Mouse (Mus musculus) neural tube, embryonic 13.5 days (tissue): ENCODE data around the gene Cdh23. TPM values are rescaled to one million over a fixed set of nuclear protein-coding genes. Genes with fewer than 3 reads are reported as not detected.
"Not testable (repeated sequence)": the region's sequence is repeated elsewhere in the genome, so short reads cannot be mapped to it uniquely, and the experiment has no call there.

ENCODE experiments used
- ATAC-seq: fragments of 200-750 bp; cut with Nextera tagmentation; 2 replicates; pipeline ENCODE4 v1.8.0; 2017; ENCODE audit warnings: low read depth, mild to moderate bottlenecking, moderate TSS enrichment, moderate library complexity
- H3K27ac ChIP-seq: fragments of 300-500 bp; sonication (generic); replicated peaks from 2 replicates; pipeline ENCODE4 v1.5.1; 2015; ENCODE audit warnings: moderate library complexity, mild to moderate bottlenecking, inconsistent platforms
- H3K27me3 ChIP-seq: fragments of 300-500 bp; sonication (generic); 2 replicates; pipeline ENCODE4 v1.6.1; 2015; ENCODE audit warnings: mild to moderate bottlenecking, inconsistent platforms
- H3K36me3 ChIP-seq: fragments of 300-500 bp; sonication (generic); 2 replicates; pipeline ENCODE4 v1.6.1; 2015; ENCODE audit warnings: mild to moderate bottlenecking, inconsistent platforms
- H3K4me1 ChIP-seq: fragments of 300-500 bp; sonication (generic); replicated peaks from 2 replicates; pipeline ENCODE4 v1.6.1; 2015; ENCODE audit warnings: inconsistent platforms
- H3K4me2 ChIP-seq: fragments of 300-500 bp; sonication (generic); 2 replicates; pipeline ENCODE4 v1.6.1; 2015; ENCODE audit warnings: inconsistent platforms, mild to moderate bottlenecking, moderate library complexity
- H3K4me3 ChIP-seq: fragments of 300-500 bp; sonication (generic); 2 replicates; pipeline ENCODE4 v1.5.1; 2015; ENCODE audit warnings: mild to moderate bottlenecking, inconsistent platforms
- H3K9ac ChIP-seq: fragments of 300-500 bp; sonication (generic); 2 replicates; pipeline ENCODE4 v1.6.1; 2015; ENCODE audit warnings: moderate library complexity, mild to moderate bottlenecking, inconsistent platforms
- H3K9me3 ChIP-seq: fragments of 300-500 bp; sonication (generic); 2 replicates; pipeline ENCODE4 v1.6.1; 2016; ENCODE audit warnings: inconsistent platforms
- WGBS: fragments of 180-500 bp; shearing (Covaris S2); methylation state at CpG from one replicate; pipeline ENCODE4 v1.1.7; 2015; 5-methylcytosine and 5-hydroxymethylcytosine counted together
- polyA plus RNA-seq: library from polyadenylated mRNA; unstranded; fragments of >200 nt; fragmentation: Nextera tagmentation; extraction: Ambion mirVana; gene quantifications from 2 replicates; pipeline ENCODE4 v1.2.1, GENCODE M21; 2015

The Cdh23 gene
- 1.3 and 1.4 TPM in 2 replicates for polyA plus RNA-seq

DNA sequence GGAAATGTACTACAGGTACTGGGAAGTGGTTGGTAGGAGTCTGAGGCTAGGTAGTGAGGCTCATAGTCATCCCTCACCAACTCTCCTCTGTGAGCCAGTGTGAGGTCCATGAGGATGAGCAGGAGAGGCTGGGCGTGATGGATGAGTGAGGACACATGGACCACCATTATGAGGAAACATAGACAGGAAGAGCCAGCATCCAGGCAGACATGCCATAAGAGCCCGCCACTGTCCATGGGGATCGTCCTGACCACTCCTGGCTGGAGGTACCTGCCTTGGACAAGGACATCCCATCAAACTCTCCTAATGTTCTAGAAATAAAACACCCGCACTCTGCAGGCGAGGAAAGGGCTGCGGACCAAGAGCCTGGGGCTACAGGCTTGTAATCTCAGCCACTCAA is at the start of gene Cdh23:
Gene Cdh23, minus strand, starts transcription at position 101 of the 400 bp plus-strand sequence.
- Histone ChIP-seq H3K4me3 (no peak within 1 kb of the TSS), H3K4me1 (peaks cover 8% of the 10 kb centered on the region), H3K9me3 (no peaks in the 10 kb centered on the region), H3K4me2 (no peak within 1 kb of the TSS), H3K27me3 (peaks cover 10% of the 10 kb centered on the region; the same call in 1 of the 2 replicates), H3K36me3 (no peaks in the 10 kb centered on the region), H3K9ac (no peak within 1 kb of the TSS), H3K27ac (no peak within 1 kb of the TSS)
- ATAC-seq: no peak
- whole genome bisulfite sequencing: 91% methylated on average over 6 of the region's 6 CpGs

DNA sequence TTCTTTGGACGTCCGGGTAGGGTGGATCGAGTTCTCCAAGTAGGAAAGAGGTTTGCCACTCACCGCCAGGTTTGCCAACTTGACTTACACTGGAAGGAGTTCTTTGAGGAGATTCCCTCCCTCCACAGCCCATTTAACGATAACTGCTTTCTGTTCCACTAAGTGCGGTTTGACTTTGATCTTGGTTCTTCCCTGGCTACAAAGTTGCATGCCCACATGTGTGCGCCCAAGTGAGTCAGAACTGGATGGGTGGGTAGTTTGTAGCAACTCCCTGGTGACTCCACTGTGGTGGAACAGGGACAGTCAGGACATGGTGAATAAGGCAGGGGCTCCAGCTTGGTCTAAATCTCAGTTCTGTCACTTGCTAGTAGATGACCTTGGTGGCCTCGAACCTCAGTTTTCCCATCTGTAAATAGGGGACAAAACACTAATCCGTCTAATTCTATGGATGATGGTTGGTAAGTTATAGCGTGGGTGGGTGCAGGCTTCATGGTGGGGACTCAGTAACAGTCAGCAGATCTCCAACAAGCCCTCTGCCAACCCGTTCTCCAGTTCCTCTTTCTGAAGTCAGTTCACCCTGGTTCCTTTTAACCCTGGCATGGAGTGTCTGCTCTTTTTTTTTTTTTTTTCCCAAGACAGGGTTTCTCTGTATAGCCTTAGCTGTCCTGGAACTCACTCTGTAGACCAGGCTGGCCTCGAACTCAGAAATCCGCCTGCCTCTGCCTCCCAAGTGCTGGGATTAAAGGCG is 48.4 kb upstream of the Cdh23 start:
- Histone ChIP-seq H3K4me3 (no peak overlapping the region), H3K4me1 (peaks cover 45% of the 10 kb centered on the region), H3K36me3 (peaks cover 11% of the 10 kb centered on the region; the same call in 1 of the 2 replicates), H3K9ac (no peak overlapping the region), H3K4me2 (no peak overlapping the region), H3K9me3 (no peaks in the 10 kb centered on the region), H3K27me3 (no peaks in the 10 kb centered on the region), H3K27ac (no peak overlapping the region)
- no peak for ATAC-seq
- 93% methylated on average over 14 of the region's 14 CpGs for WGBS

DNA sequence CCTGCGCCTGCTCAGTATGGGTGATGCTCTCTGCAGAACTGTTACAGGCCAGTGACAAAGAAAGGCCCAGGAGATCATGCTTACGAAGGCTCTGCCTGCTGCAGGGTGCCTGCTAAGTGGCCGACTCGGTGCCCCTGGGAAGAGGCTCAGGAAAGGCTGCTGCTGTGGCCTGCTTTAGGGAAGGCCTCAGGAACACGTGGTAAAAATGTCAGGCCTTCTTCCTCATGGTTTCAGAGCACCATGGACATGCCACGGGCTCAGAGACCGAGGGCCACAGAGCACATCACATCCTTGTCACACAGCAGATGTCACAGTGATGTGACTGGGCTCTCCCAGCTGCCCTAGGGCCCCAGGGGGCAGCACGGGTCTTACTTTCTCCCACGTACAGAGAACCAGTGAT is 47.4 kb upstream of the Cdh23 start:
- peaks cover 35% of the 10 kb centered on the region for H3K4me1 ChIP-seq
- H3K27ac ChIP-seq: 0 out of 2 replicates have a peak overlapping the region, but pooled peaks have one; percentile 18
- no peak overlapping the region for H3K4me3 ChIP-seq
- H3K9ac ChIP-seq: no peak overlapping the region
- no peaks in the 10 kb centered on the region for H3K27me3 ChIP-seq
- ATAC-seq: no peak
- WGBS: 68% methylated on average over 9 of the region's 9 CpGs
- H3K36me3 ChIP-seq: peaks cover 9% of the 10 kb centered on the region; the same call in 1 of the 2 replicates
- no peaks in the 10 kb centered on the region for H3K9me3 ChIP-seq
- no peak overlapping the region for H3K4me2 ChIP-seq

DNA sequence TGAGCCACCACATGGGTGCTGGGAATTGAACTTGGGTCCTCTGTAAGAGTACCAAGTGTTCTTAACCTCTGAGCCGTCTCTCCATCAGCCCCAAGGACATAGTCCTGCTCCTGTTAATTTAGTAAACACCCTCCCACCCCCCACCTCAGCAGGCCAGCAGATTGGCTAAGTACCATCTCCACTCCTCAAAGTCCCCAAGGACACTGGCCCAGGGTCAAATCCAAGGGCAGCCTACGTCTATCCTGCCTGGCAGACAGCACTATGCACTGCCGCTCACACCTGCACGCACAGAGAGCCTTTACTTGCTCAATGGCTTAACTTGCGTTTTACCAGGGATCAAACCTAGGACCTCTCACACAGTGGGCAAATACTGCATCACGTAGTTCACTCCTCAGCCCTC is 46.7 kb upstream of the Cdh23 start:
- Histone ChIP-seq H3K4me2 (no peak overlapping the region), H3K4me3 (no peak overlapping the region), H3K36me3 (peaks cover 9% of the 10 kb centered on the region; the same call in 1 of the 2 replicates), H3K9me3 (no peaks in the 10 kb centered on the region), H3K27me3 (no peaks in the 10 kb centered on the region), H3K4me1 (peaks cover 27% of the 10 kb centered on the region), H3K27ac (no peak overlapping the region), H3K9ac (no peak overlapping the region)
- 81% methylated on average over 6 of the region's 6 CpGs for WGBS
- ATAC-seq: no peak

DNA sequence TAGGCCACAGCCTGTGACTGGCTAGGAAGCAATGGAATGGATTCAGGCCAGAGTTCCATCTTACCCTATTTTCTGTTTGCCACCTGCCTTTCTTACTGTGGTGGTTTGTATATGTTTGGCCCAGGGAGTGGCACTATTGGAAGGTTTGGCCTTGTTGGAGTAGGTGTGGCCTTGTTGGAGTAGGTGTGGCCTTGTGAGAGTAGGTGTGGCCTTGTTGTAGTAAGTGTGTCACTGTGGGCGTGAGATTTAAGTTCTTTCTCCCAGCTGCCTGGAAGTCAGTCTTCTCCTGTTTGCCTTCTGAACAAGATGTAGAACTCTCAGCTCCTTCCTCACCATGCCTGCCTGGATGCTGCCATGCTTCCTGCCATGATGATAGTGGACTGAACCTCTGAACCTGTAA is 46.0 kb upstream of the Cdh23 start:
- H3K4me1 ChIP-seq: peaks cover 25% of the 10 kb centered on the region
- not testable (repeated sequence) for H3K27ac ChIP-seq, H3K4me3 ChIP-seq, ATAC-seq, H3K9me3 ChIP-seq, H3K36me3 ChIP-seq, H3K9ac ChIP-seq, H3K27me3 ChIP-seq, H3K4me2 ChIP-seq
- 78% methylated on average over 1 of the region's 1 CpGs for WGBS

DNA sequence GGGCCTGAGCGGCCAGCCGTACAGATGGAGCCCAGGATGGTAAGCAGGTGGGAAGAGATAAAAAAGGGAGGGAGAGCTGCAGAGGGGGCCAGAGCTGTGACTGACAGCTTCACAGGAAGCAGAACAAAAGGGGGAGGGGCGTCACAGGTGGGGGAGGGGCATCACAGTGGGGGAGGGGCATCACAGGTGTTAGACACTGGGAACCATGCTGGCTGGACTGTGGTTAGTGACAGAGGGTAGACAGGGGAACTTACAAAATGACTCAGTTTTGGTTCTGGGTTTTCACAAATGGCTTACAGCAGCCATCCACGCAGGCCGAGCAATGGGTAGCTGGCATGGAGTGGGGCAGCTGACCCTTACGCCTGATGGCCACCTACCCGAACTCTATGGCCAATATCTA is 45.1 kb upstream of the Cdh23 start:
- Histone ChIP-seq H3K36me3 (peaks cover 14% of the 10 kb centered on the region; the same call in 1 of the 2 replicates), H3K27me3 (no peaks in the 10 kb centered on the region), H3K4me1 (peaks cover 24% of the 10 kb centered on the region), H3K9ac (no peak overlapping the region), H3K4me3 (no peak overlapping the region), H3K27ac (no peak overlapping the region), H3K9me3 (no peaks in the 10 kb centered on the region), H3K4me2 (no peak overlapping the region)
- no peak for ATAC-seq
- WGBS: 80% methylated on average over 7 of the region's 7 CpGs

DNA sequence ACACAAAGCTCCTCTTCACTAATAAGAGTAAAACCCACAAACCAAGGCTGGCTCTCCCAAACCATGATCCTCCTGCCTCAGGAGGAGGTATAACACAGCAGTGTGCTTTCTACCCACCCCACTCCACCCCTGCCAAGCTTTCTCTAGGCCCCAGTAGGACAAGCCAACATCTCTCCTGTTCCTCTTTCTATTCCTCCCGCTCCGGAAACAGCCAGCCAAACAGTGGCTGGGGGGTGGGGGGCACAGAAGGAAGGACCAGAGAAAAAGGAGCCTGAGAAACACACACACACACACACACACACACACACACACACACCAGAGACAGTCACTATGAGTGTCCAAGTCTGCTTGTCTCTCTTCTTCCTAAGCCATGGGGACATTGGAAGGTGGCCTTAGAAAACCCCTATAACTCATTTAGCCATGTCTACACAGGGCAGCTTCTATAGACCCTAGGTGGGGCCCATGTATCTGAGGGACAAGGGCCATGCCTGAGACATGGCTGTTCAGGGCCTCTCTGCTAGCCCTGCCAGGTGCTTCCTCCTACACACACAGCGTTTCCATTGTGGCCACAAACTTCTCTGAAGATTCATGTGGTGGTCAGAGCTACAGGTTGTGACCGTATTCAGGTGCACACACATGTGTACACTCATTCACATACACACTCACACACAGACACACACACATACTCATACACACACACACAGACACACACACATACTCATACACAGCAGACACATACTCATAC is 43.5 kb upstream of the Cdh23 start:
- Histone ChIP-seq H3K9me3 (no peaks in the 10 kb centered on the region), H3K4me2 (no peak overlapping the region), H3K4me1 (peaks cover 23% of the 10 kb centered on the region), H3K27ac (no peak overlapping the region), H3K36me3 (peaks cover 14% of the 10 kb centered on the region; the same call in 1 of the 2 replicates), H3K9ac (no peak overlapping the region), H3K27me3 (no peaks in the 10 kb centered on the region), H3K4me3 (no peak overlapping the region)
- 86% methylated on average over 4 of the region's 4 CpGs for WGBS
- ATAC-seq: no peak; the same call in 1 of the 2 replicates

DNA sequence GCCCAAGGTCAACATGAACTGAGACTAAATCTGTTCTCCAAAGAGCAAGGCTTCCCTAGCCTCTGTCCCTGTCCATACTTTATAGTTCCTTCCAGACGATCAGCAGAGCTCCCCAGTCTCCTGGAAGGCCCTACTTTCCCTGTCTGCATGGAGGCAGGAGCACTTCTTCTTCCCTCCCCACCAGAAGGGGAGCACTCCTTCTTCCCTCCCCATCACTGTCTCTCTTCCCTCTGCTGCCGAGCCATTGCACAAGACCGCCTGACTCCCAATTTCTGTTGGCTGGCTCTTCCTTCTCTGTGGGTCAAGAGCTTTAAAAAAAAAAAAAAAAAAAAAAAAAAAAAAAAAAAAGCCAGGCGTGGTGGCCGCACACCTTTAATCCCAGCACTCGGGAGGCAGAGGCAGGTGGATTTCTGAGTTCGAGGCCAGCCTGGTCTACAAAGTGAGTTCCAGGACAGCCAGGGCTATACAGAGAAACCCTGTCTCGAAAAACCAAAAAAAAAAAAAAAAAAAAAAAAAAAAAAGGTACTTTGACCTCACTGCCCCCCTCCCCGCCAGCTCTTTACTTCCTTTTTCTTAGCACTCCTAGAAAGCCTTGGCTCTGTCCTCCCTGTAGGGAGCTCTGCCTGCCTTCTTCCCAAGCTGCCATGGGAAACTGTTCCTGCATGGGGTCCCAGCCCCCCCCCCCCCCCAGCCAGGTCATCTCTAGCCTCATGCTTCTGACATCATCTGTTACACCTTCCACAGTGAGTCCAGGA is 41.8 kb upstream of the Cdh23 start:
- H3K9me3 ChIP-seq: no peaks in the 10 kb centered on the region
- H3K36me3 ChIP-seq: peaks cover 10% of the 10 kb centered on the region; the same call in 1 of the 2 replicates
- H3K4me1 ChIP-seq: peaks cover 17% of the 10 kb centered on the region
- no peak for ATAC-seq
- H3K27ac ChIP-seq: 0 out of 2 replicates have a peak overlapping the region, but pooled peaks have one; percentile 54
- H3K27me3 ChIP-seq: no peaks in the 10 kb centered on the region
- no peak overlapping the region for H3K9ac ChIP-seq
- no peak overlapping the region for H3K4me2 ChIP-seq
- 71% methylated on average over 4 of the region's 9 CpGs for WGBS
- no peak overlapping the region for H3K4me3 ChIP-seq

DNA sequence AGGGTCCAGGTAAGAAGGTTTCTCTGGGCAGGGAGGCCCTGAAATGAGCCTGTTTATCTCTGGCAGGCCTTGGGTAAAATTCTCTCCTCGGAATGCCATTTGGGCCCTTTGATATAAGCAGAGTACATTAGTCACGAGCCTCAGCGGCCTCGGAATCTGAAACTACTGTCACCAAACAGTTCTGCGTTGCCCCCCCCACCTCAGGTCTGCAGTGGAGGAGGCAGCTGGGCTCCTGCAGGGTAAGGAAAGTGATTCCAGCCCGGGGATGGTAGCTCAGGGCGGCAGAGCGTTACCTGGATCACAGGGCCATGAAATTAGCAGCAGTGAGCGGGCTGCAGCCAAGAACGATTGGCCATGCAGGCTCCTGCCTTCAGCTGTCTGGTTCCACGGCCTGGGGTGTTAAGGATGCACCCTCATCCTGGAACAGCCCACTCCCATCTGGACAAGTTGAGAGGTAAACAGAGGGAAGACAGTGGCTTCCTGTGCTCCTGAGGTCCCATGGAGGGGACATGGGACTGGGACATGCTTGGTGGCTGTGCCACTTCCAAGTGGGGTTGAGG is 41.0 kb upstream of the Cdh23 start:
- H3K9me3 ChIP-seq: no peaks in the 10 kb centered on the region
- H3K36me3 ChIP-seq: peaks cover 10% of the 10 kb centered on the region; the same call in 1 of the 2 replicates
- no peak overlapping the region for H3K4me2 ChIP-seq
- peaks cover 20% of the 10 kb centered on the region for H3K4me1 ChIP-seq
- 64% methylated on average over 11 of the region's 11 CpGs for WGBS
- no peak overlapping the region for H3K4me3 ChIP-seq
- H3K9ac ChIP-seq: no peak overlapping the region
- no peaks in the 10 kb centered on the region for H3K27me3 ChIP-seq
- ATAC-seq: no peak
- H3K27ac ChIP-seq: peak overlapping the region; percentile 54; the same call in 1 of the 2 replicates

DNA sequence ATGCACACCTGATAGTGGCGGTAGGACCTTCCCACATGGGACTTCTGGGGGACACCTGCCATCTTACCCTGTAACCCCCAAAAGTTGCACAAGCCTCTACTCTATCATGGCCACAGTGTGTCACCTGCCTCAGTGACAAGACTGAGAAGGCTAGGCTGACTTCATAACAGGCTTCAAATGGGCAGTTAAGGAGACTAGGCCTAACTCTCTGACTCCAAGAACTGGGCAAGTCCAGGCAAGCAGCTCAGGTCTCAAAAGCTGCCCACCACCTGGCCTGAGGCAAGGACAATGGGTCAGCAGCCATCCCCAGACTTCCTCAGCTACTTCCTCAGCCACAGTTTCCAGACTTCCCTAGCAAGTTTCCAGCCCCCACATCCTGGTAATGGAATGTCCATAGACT is 39.4 kb upstream of the Cdh23 start:
- Histone ChIP-seq H3K4me2 (no peak overlapping the region), H3K27ac (no peak overlapping the region), H3K4me3 (no peak overlapping the region), H3K36me3 (peaks cover 6% of the 10 kb centered on the region; the same call in 1 of the 2 replicates), H3K9ac (no peak overlapping the region), H3K9me3 (no peaks in the 10 kb centered on the region), H3K4me1 (peaks cover 26% of the 10 kb centered on the region), H3K27me3 (no peaks in the 10 kb centered on the region)
- ATAC-seq: no peak
- WGBS: 100% methylated on average over 1 of the region's 1 CpGs

DNA sequence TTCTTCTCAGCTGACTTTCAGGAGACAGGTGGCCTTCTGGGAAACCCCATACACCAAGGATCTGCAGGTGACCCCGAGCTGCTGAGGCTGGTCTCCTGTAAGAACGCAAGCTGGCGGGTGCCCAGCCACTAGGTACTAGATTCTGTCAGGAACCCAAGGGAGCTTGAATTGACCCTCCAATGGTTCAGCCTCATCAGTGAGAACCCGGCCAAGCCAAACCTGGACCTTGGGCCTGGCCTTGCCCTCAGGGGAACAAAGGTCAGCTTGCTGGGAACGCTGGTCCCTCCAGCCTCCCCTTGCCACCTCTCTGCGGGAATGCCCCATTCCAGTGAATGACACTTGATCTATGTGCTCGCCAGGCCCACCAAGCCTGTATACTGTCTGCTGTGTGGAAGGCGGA is 37.2 kb upstream of the Cdh23 start:
- 82% methylated on average over 8 of the region's 8 CpGs for WGBS
- Histone ChIP-seq H3K4me1 (peaks cover 26% of the 10 kb centered on the region), H3K4me2 (no peak overlapping the region), H3K9me3 (no peaks in the 10 kb centered on the region), H3K4me3 (no peak overlapping the region), H3K9ac (no peak overlapping the region), H3K36me3 (peaks cover 12% of the 10 kb centered on the region; the same call in 1 of the 2 replicates), H3K27ac (no peak overlapping the region), H3K27me3 (no peaks in the 10 kb centered on the region)
- no peak for ATAC-seq
